Mouse (Mus musculus) liver, adult 2 months (tissue): ENCODE data around the gene Csnk1d.

ENCODE experiments used
- CTCF ChIP-seq: fragments of 200-500 bp; IDR thresholded peaks from 2 replicates; pipeline ENCODE4 v1.5.1; 2011; ENCODE audit warnings: low read depth, low read length, control low read depth
- POLR2A ChIP-seq: fragments of 200-500 bp; IDR thresholded peaks from 2 replicates; pipeline ENCODE4 v1.6.1; 2011; ENCODE audit warnings: low read length, control low read depth; ENCODE audit not compliant: insufficient read depth; ENCODE audit errors: extremely low read depth

GRCm38 (mm10) chr11:121004281-121004680 is 13.2 kb upstream of the Csnk1d start:
- TF ChIP-seq CTCF: no peak
- TF ChIP-seq POLR2A: no peak
